Mouse (Mus musculus): ENCODE results near the gene Gata3.

Gata3 gene

DNA sequence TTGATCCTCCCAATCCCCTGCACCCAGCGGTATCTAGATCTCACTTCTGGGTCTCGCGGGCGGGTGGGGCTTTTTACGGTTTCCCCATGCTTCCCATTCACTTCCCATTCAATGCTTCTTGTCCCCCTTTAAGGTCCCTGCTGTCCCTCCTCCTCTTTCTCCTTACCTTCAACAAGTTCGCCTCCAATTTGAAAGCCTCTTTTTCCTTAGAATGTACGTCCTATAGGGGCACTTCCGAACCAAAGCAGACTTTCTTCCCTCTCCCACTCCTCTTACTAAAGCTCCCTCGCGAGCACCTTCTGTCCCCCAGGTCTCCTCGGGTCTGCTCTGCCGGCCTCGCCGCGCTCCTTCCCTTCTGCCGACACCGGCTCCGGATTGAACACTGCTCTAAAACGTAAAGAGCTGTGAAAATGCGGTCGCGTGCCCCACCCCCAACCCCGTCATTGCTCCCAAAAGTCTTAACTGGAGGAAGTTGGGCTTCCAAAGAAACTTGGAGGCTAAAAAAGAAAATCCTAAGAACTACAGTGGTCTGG is at the start of gene Gata3:
Gata3 (minus strand) TSS at position 384 of the 533 bp plus-strand sequence.
- no peak for DNase-seq

- DNase-seq = no peak
These were observed 49.4 kb upstream of the Gata3 start for GRCm38 (mm10) chr2:9939250-9939649.

DNA sequence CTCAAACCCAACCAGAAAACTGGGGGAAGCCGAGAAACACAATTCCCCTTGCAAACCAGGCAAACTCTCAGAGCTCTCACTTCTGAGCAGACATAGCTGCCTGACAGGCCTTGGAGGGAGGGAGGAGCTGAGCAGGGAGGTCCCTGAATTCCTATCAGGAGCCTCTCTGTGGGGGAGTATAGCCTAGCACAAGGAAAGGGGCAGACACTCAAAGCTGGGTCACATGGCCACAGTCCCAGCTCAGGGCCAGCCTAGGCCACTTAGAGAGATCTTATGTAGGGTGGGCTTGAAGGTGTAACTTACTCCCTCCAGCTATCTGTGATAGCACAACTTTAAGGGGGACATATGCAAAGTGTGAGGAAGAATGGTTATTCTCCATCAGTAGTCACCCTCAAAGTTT is 46.1 kb upstream of the Gata3 start:
- DNase-seq = no peak

GRCm38 (mm10) chr2:9926905-9927283 is 37.1 kb upstream of the Gata3 start:
- no peak for DNase-seq

GRCm38 (mm10) chr2:9926194-9926904 is 36.5 kb upstream of the Gata3 start:
- no peak for DNase-seq

- DNase-seq = no peak
These were observed 29.0 kb upstream of the Gata3 start for GRCm38 (mm10) chr2:9918691-9919471.

DNA sequence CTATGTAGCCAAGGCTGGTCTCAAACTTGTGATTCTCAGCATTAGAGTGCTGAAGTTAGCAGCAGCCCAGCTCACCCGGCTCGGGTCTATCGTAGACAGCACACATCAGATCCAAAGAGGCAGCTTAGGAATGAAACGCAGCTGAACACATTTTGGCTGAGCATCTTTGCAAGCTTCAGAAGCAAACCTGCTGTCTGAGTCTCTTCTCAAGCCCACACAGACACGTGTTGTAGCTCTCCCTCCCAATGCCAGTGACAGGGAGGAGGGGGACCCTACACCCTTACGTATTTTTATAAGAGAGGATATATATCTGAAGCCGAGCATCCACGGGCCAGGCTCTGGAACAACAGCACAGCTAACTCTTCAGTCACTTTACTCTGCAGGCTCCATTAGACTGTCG is 27.8 kb upstream of the Gata3 start:
- no peak for DNase-seq

DNA sequence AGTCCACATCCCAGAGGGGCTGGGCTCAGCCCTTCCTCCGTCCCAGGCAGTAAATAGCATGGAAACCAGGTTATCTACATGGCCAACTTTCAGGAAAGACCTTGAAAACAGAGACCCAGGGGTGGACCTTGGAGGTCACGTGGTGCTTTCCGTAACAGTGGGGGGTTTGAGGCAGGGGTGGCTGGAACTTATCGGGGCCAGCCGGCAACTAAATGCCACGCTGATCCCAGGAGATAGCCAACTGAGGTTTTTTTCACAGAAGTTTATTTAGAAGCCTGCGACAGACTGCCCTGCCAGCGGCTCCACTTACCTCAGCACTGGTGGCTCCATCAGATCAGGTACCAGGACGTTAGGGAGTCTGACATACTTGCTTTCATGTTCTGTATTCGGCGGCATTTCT is 16.2 kb upstream of the Gata3 start:
- DNase-seq = no peak

DNA sequence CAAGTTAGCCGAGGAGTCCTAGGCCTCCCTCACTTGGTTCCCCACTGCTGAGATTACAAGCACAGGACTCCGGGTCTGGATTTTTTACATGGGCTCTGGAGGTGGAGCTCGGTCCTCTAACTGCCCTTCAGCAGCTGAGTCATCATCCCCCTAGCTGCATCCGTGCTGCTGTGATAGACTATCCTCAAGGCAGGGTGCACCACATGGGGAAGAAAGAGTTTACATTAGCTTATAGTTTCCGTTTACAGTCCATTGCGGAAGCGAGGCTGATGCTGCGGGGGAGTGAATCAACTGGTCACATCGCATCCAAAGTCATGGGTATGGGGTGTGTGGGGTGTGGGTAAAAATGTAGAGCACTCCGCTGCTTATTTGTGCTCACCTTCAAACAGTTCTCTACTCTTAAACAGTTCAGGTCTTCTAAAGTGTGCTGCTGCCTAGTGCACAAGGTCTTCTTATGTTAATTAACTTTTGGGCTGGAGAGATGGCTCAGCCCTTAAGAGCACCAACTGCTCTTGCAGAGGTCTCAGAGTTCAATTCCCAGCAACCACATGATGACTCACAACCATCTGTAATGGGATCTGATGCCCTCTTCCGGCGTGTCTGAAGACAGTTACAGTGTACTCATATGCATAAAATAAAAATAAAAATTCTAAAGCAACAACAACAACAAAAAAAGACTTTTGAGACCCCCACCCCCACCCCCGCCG is 14.2 kb upstream of the Gata3 start:
- no peak for DNase-seq

- DNase-seq = no peak
These were observed 8.0 kb upstream of the Gata3 start for GRCm38 (mm10) chr2:9897846-9898245.

DNA sequence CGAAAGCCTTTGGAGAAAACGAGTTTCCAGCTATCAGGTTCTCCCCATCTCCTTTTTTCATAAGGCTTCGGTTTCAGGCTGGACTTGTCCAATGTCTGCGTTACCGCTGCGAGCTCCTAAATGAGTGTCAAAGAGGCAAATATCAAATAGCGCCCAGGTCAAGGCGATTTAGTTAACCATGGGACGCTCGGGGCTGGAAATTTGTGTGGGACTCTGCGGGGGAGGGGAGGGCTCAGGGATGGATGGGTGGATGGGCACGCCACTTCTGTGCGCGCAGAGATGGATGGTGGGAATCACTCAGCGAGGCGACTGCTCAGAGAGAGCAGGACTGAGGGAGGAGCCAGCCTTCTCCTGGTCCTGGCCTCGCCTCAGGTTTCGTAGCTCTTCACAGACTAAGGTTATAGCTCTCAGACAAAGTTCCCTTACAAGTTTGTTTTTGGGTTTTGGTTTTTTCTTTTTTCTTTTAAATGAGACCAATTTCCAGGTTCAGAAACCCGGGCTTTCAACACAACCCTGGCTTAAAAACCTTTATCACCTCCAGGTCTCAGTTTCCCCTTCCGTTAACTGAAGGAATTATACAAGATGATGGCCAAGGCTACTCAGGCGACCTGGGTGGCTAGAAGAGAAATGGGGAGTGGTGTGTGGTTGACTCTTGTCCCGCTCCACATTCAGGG is 6.4 kb upstream of the Gata3 start:
- DNase-seq = no peak

DNA sequence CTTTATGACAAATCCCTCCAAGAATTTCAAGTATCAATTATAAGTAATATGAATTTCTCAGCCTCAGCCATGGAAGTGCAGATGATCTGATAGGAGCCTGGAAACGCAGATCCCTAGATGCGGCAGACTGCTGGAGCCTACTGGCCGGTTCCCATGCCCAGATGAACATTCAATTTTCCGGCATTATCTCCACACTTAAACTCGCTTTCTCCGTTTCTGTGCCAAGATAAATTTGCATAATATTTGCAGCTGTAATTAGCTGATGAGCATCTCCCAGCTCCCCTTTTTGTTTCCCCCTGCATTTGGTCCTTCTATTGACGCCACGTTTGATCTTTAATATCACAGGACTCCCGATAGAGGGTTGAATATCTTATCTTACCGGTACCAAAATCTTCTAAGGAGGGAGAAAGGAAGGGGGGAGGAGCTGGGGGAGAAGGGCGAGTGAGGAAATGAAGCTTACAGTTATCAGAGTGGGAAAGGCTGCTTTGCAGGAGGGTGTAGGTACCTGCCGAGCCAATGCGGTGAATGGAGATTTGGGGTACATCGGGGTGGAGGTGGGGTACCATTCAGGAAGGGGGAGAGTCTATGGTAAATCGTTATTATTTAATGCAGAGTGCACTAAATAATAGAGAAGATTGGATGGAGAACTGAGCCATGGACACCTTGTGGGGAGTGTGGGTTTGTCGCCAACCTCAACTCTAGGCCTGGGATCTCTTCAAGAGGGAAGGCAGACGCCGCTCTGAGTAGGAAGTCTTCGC is 5.2 kb upstream of the Gata3 start:
- no peak for DNase-seq

GRCm38 (mm10) chr2:9893272-9893953 is 3.6 kb upstream of the Gata3 start:
- no peak for DNase-seq

DNA sequence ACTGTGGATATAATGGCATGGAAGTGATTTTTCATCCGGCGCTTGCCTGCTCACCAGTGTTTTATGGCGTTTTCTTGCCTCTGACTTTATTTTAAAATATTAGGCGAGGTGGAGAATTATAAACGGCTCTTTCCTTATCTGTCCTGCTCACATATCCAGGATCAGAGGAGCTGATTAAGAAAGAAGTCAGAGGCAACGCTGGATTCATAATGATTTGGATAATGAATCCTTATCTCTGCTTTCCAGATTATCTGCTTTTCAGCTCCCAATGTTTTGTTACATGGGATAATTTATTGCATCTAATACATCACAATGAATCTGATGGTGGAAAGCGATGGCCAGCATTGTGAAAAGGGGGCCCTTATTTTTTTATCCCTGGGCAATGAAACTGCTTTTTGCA is 2.7 kb upstream of the Gata3 start:
- DNase-seq = no peak

- DNase-seq = no peak
These were observed 1.1 kb upstream of the Gata3 start for GRCm38 (mm10) chr2:9890906-9891305.

DNA sequence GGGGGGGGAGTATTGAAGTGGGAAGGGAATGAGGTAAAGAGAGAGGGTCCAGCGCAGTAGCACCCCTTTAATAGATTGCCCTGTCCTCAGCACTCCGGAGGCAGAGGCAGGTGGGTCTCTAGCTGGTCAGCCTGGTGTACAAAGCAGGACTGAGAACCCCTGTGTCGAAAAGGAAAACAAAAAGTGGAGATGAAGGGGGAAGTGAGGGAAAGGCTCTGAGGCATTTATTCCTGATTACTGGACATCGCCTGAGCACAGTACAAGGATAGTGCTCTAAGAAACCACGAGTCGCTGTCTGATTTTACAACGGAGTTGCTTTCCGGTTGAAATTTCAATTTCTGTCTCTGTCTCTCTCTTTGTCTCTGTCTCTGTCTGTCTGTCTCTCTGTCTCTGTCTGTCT is 417 bp upstream of the Gata3 start:
- no peak for DNase-seq

DNA sequence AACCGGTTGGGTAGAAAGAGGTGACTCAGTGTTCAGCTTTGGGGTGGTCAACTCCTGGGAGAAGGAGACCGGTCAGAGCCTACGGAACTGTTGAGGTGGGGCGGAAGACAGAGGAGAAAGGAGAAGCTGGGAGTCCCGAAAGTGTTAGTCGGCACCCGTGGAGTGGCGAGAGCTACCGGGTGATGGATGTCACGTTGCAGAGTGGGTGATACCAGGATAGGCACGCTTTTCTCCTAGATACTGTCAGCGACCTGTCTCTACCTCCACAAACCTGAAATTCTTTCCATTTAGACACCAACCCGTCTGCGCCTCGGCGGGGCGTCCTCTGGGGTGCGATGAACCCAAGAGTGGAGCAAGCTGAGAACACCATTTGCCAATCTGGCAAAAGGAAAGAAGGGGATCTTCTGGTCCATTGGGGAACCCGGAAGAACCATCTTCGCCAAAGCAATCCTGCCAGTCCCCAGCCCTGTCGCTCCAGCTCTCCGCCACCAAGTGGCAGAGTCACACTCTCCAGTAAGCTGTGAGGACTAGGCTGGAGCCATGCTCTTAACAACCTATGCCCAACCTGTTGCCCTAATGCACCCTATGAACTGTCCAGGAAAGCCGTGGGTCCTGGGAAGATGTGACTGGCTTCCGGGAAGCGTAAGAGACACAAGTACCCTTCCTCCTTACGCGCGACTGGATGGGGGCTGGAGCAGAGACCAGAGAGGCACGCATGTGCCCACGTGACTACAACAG is 752 bp downstream of the Gata3 start, which contains the start of gene 9230102O04Rik:
9230102O04Rik (minus strand) TSS at position 628 of the 738 bp plus-strand sequence.
- no peak for DNase-seq

GRCm38 (mm10) chr2:9887636-9888035 is 2.2 kb downstream of the Gata3 start:
- no peak for DNase-seq

- DNase-seq = no peak
These were observed 2.8 kb downstream of the Gata3 start for GRCm38 (mm10) chr2:9886921-9887610.

DNA sequence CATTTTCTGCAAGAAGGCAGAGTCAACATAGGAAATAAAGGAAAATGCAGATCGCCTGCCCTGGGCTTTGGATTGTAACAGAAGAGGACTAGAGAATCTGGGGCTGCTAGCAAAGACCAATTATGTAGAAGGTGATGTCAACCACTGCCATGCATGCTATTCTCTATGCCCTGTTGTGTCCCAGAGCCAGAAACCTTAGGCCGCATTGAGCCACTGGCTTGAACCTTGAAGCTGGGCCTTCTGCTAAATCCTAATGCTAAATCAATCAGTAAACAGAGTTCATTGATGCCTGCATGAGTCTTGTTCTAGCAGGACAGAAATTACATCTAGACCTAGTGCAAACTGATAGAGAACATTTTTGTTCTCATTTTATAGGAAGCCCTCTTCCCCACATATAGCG is 3.8 kb downstream of the Gata3 start:
- DNase-seq = no peak
